Mouse (Mus musculus) lung, adult 2 months (tissue): ENCODE data around the gene Gm12185.

Experiments
- CTCF ChIP-seq: fragments of 200-500 bp; IDR thresholded peaks from 2 replicates; pipeline ENCODE4 v1.5.1; 2011; ENCODE audit warnings: mild to moderate bottlenecking, low read length, control low read depth; ENCODE audit not compliant: insufficient read depth
- POLR2A ChIP-seq: fragments of 200-500 bp; IDR thresholded peaks from 2 replicates; pipeline ENCODE4 v1.6.1; 2011; ENCODE audit warnings: low read depth, mild to moderate bottlenecking, control low read depth, low read length, borderline replicate concordance; ENCODE audit errors: extremely low read depth

DNA sequence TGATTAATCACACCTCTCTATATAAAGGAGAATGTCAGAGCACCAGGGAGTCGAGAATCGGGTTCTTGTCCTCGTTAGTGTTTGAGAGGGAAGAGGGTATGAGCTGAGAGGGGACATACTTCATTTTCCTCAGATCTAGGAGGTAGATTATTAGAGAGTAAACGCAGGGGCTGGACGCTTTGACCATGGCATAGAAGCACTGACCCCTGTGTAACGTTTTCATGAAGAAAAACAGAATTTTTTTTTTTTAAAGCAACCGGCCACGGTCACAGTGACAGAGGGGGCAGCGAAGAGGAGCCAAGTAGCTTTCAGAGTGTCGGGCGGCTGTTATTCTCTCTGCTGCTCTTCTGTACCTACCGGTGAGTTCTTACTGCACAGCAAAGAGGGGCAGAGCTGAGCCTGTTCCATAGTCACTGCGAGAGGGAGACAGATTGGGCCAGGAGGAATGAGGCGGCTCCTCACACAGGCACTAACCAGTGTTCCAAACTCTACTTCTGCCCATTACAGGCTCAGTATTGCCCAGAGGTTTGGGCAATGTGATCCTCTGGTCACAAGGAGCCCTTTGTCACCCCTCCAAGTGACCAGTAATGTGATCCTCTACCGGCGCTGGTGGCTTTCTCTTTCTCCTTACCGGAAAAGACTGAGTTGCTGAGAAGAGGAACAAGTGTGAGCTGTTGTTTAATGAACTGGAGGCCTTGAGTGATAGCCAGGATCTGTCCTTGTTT, 120.0 kb downstream of the Gm12185 start:
- no peak for TF ChIP-seq CTCF
- TF ChIP-seq POLR2A, result peak; percentile 44; the same call in 1 of the 2 replicates
